Mouse (Mus musculus): ENCODE measurements around the gene Spam1.

The Spam1 gene

GRCm38 (mm10) chr6:24790888-24791287, at the start of gene Spam1:
Gene Spam1, plus strand, starts transcription at chr6:24791188.
- no peak for DNase-seq (ENCODE audit: low spot score)

- DNase-seq (ENCODE audit: low spot score) = no peak
Measured at GRCm38 (mm10) chr6:24748029-24748428, 43.0 kb upstream of the Spam1 start, which contains the start of gene Hyal4. Gene Hyal4, plus strand, starts transcription at chr6:24748329.

- DNase-seq (ENCODE audit: low spot score) = no peak
Measured at GRCm38 (mm10) chr6:24759281-24759680, 31.7 kb upstream of the Spam1 start.

GRCm38 (mm10) chr6:24766261-24766660, 24.7 kb upstream of the Spam1 start:
- no peak for DNase-seq (ENCODE audit: low spot score)

- no peak for DNase-seq (ENCODE audit: low spot score)
Measured at GRCm38 (mm10) chr6:24779182-24779581, 11.8 kb upstream of the Spam1 start.

GRCm38 (mm10) chr6:24822070-24822469, 31.1 kb downstream of the Spam1 start:
- DNase-seq (ENCODE audit: low spot score) = no peak

Data from ovary, postnatal 36 days (tissue).